Mouse (Mus musculus) intestine, embryonic 14.5 days (tissue): ENCODE results near the gene Oas1a. TPM values are rescaled to one million over a fixed set of nuclear protein-coding genes. Genes with fewer than 3 reads are reported as not detected.
"Not testable (repeated sequence)": the region's sequence is repeated elsewhere in the genome, so short reads cannot be mapped to it uniquely, and the experiment has no call there.

Experiments used
- ATAC-seq: fragments of 200-750 bp; cut with Nextera tagmentation; replicated peaks from 2 replicates; pipeline ENCODE4 v1.8.0; 2017; ENCODE audit warnings: low read depth, moderate number of reproducible peaks, moderate TSS enrichment, moderate library complexity; ENCODE audit not compliant: low FRiP score, low TSS enrichment
- DNase-seq: peaks from one replicate; pipeline ENCODE4 v3.0.0-alpha.2; 2018; ENCODE audit warnings: low spot score
- H3K27ac ChIP-seq: fragments of 300-500 bp; sonication (generic); 2 replicates; pipeline ENCODE4 v1.5.1; 2014; ENCODE audit warnings: low read depth, mild to moderate bottlenecking, control low read depth
- H3K27me3 ChIP-seq: fragments of 300-500 bp; sonication (generic); replicated peaks from 2 replicates; pipeline ENCODE4 v1.6.1; 2014; ENCODE audit warnings: low read length, control low read depth; ENCODE audit not compliant: control insufficient read depth, insufficient read depth
- H3K36me3 ChIP-seq: fragments of 300-500 bp; sonication (generic); 2 replicates; pipeline ENCODE4 v1.6.1; 2014; ENCODE audit warnings: low read length, control low read depth; ENCODE audit not compliant: control insufficient read depth, insufficient read depth
- H3K4me1 ChIP-seq: fragments of 300-500 bp; sonication (generic); replicated peaks from 2 replicates; pipeline ENCODE4 v1.6.1; 2014; ENCODE audit warnings: low read length, control low read depth, mixed read lengths; ENCODE audit not compliant: control insufficient read depth, insufficient read depth
- H3K4me2 ChIP-seq: fragments of 300-500 bp; sonication (generic); 2 replicates; pipeline ENCODE4 v1.6.1; 2014; ENCODE audit warnings: low read length
- H3K4me3 ChIP-seq: fragments of 300-500 bp; sonication (generic); 2 replicates; pipeline ENCODE4 v1.5.1; 2014; ENCODE audit warnings: low read depth, low read length, control low read depth, mixed read lengths
- H3K9ac ChIP-seq: fragments of 300-500 bp; sonication (generic); 2 replicates; pipeline ENCODE4 v1.6.1; 2014; ENCODE audit warnings: mild to moderate bottlenecking, low read length
- H3K9me3 ChIP-seq: fragments of 300-500 bp; sonication (generic); 2 replicates; pipeline ENCODE4 v1.6.1; 2016; ENCODE audit warnings: low read length, control low read depth; ENCODE audit not compliant: control insufficient read depth
- WGBS: fragments of 180-500 bp; shearing (Covaris S2); extraction: QIAGEN DNeasy Blood & Tissue Kit; methylation state at CpG from one replicate; pipeline ENCODE4 v1.1.7; 2014; 5-methylcytosine and 5-hydroxymethylcytosine counted together
- polyA plus RNA-seq: library from polyadenylated mRNA; unstranded; fragments of >200 nt; fragmentation: Nextera tagmentation; extraction: Ambion mirVana; gene quantifications from 2 replicates; pipeline ENCODE4 v1.2.1, GENCODE M21; 2014

Oas1a gene
- polyA plus RNA-seq, result 6.0 and 6.6 TPM in 2 replicates

GRCm38 (mm10) chr5:120906791-120907733 lies at the start of gene Oas1a:
TSS of gene Oas1a (minus strand) at chr5:120907521.
- ATAC-seq (0 out of 2 replicates have a peak, but pooled peaks have one; percentile 50), DNase-seq (peak; percentile 50)
- not testable (repeated sequence) for H3K4me2 ChIP-seq, H3K27me3 ChIP-seq, H3K9ac ChIP-seq, H3K9me3 ChIP-seq, H3K27ac ChIP-seq, H3K4me3 ChIP-seq, H3K36me3 ChIP-seq, H3K4me1 ChIP-seq
- WGBS, result 35% methylated on average over 8 of the region's 12 CpGs

DNA sequence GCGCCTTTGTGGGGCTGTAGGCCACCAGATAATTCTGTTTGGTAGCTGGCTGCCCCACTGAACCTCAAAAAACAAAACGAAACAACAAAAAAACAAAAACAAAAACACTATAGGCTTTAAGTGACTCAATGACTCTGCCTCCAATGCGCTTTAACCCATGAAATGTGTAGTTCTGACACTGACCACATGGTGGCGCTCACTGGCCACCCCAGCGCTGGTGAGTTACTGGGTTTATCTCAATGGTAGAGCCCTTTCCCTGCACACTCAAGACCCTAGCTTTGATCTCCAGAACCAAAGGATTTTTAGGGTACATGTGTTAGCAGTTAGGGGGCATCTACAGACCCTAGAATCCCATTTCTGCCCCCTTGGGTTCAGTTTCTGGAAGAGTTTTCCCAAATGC lies 46.7 kb upstream of the Oas1a start:
- H3K4me1 ChIP-seq, result no peaks in the 10 kb centered on the region
- no peak overlapping the region for H3K27ac ChIP-seq
- no peaks in the 10 kb centered on the region for H3K27me3 ChIP-seq
- no peak overlapping the region for H3K4me3 ChIP-seq
- 25% methylated on average over 5 of the region's 5 CpGs for WGBS
- H3K9ac ChIP-seq, result no peak overlapping the region
- H3K9me3 ChIP-seq, result no peaks in the 10 kb centered on the region
- peak; percentile 72 for DNase-seq
- no peak for ATAC-seq
- H3K36me3 ChIP-seq, result no peaks in the 10 kb centered on the region
- H3K4me2 ChIP-seq, result no peak overlapping the region

DNA sequence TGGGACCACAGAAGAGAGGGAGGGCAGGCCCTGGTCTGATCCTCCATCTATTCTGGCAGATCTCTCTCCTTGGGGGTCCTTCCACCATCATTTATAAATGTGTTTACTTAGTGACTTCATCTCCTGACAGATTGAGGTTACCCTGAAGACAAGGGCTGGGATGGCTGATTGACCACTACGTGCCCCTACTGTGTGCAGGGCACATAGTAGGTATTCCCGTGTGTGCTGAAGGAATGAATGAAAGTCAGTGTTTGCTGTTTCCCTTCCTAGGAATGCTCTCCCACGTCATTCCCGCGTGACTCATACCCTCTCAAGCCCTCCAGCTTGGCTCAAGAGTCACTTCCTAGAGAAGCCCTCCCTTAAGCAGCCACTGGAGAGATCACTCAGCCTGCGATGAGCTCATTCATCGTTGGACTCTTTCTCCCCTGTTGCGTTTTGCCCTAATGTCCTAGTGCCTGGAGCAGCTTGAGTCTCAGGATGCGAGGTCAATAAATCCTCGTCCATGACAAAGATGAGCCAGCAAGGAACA lies 45.0 kb upstream of the Oas1a start:
- 60% methylated on average over 10 of the region's 10 CpGs for WGBS
- Histone ChIP-seq H3K27ac (no peak overlapping the region), H3K4me2 (no peak overlapping the region), H3K9ac (no peak overlapping the region), H3K36me3 (no peaks in the 10 kb centered on the region), H3K4me1 (no peaks in the 10 kb centered on the region), H3K4me3 (no peak overlapping the region), H3K9me3 (no peaks in the 10 kb centered on the region), H3K27me3 (no peaks in the 10 kb centered on the region)
- no peak for DNase-seq
- no peak for ATAC-seq

- Histone ChIP-seq H3K4me2 (no peak overlapping the region), H3K9ac (no peak overlapping the region), H3K27ac (no peak overlapping the region), H3K36me3 (no peaks in the 10 kb centered on the region), H3K4me1 (no peaks in the 10 kb centered on the region), H3K27me3 (no peaks in the 10 kb centered on the region), H3K9me3 (no peaks in the 10 kb centered on the region), H3K4me3 (no peak overlapping the region)
- 76% methylated on average over 10 of the region's 10 CpGs for WGBS
- DNase-seq, result no peak
- ATAC-seq, result no peak
These were observed 34.8 kb upstream of the Oas1a start for GRCm38 (mm10) chr5:120942076-120942475.

DNA sequence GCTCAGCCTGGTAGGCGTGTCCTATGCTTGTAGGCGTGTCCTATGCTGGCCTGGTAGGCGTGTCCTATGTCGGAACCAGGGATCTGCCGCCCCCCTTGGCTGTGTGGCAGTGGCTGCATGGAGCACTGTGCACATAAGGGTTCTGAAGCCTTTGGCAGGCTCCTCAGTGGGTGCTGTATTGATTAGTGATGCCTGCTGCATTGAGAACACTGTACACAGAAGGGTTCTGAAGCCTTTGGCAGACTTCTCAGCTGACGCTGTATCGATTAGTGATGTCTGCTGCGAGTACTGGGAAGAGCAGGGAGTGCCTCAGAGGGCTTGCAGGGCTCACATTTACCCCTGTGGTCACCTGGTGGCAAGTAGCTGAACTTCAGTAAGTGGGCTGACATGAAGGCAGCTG lies 31.3 kb upstream of the Oas1a start:
- DNase-seq, result no peak
- H3K27me3 ChIP-seq, result no peaks in the 10 kb centered on the region
- WGBS, result 50% methylated on average over 8 of the region's 8 CpGs
- H3K27ac ChIP-seq, result no peak overlapping the region
- H3K9ac ChIP-seq, result no peak overlapping the region
- H3K9me3 ChIP-seq, result no peaks in the 10 kb centered on the region
- H3K4me2 ChIP-seq, result no peak overlapping the region
- H3K36me3 ChIP-seq, result no peaks in the 10 kb centered on the region
- H3K4me1 ChIP-seq, result no peaks in the 10 kb centered on the region
- H3K4me3 ChIP-seq, result no peak overlapping the region
- no peak for ATAC-seq

- Histone ChIP-seq H3K9ac (no peak overlapping the region), H3K27me3 (no peaks in the 10 kb centered on the region), H3K36me3 (no peaks in the 10 kb centered on the region), H3K27ac (no peak overlapping the region), H3K4me3 (no peak overlapping the region), H3K4me2 (no peak overlapping the region), H3K9me3 (no peaks in the 10 kb centered on the region), H3K4me1 (no peaks in the 10 kb centered on the region)
- ATAC-seq (peak; percentile 60), DNase-seq (no peak)
- 70% methylated on average over 4 of the region's 4 CpGs for WGBS
These were observed 30.5 kb upstream of the Oas1a start for GRCm38 (mm10) chr5:120937841-120938240.

DNA sequence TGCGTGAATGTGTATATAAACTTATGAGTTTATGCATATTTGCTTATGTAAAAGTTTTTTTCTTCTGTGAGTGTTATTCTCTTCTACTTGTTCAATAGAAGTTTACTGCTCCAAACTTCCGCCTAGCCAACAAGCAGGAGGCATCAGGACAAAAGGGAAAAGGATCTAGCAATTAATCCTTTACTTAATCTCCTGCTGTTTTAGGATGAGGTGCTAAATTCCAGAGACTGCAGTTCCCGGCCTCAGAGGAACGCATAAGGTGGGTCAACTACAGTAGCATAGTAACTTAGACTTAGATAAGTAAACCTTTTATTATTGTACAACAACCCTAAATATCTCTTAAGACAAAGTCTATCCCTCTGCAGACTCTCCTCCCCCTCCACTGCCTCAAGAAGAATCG lies 26.6 kb upstream of the Oas1a start:
- Histone ChIP-seq H3K9me3 (no peaks in the 10 kb centered on the region), H3K4me3 (no peak overlapping the region), H3K27me3 (no peaks in the 10 kb centered on the region), H3K4me1 (no peaks in the 10 kb centered on the region), H3K4me2 (no peak overlapping the region), H3K36me3 (no peaks in the 10 kb centered on the region), H3K27ac (no peak overlapping the region), H3K9ac (no peak overlapping the region)
- DNase-seq, result no peak
- WGBS, result 25% methylated on average over 5 of the region's 5 CpGs
- no peak for ATAC-seq

DNA sequence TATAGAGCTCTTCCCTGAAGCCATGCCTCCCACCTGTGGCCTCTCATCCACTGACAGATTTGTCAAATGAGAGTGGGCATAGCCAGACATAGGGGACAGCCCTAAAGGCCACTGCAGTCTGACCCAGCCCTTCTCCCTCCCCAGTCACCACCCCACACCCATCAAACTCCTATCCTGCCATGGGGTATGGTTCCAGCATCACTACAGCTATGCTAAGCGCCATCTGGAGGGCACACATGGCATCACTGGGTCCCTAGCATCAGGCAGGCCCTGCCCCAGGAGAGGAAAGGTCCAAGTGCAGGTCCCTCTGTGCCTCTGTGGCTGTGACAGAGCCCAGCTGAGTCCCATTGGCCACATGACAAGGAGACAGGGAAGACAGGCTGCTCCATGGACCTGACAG lies 19.7 kb upstream of the Oas1a start:
- Histone ChIP-seq H3K4me3 (no peak overlapping the region), H3K27ac (no peak overlapping the region), H3K9me3 (no peaks in the 10 kb centered on the region), H3K36me3 (no peaks in the 10 kb centered on the region), H3K27me3 (no peaks in the 10 kb centered on the region), H3K4me2 (no peak overlapping the region), H3K4me1 (0 out of 2 replicates have a peak, but pooled peaks cover 4% of the 10 kb centered on the region), H3K9ac (no peak overlapping the region)
- no peak for ATAC-seq
- 27% methylated on average over 1 of the region's 1 CpGs for WGBS
- DNase-seq, result no peak
